8 mouse cellular contexts compared by ENCODE assay signal in genomic region chr12:86881809-86882278, GRCm38 (mm10). TPM values are rescaled to one million over a fixed set of nuclear protein-coding genes. Genes with fewer than 3 reads are reported as not detected.
A peak's percentile ranks its signal among the peaks of the same experiment; 100 is the strongest.
DNase-seq lines count a peak whose midpoint lies in the region; ATAC-seq and TF ChIP-seq lines count a peak whose summit lies in the region.

No protein-coding gene starts in this region.

- 21% methylated on average over 33 of the region's 33 CpGs for WGBS in kidney, adult 2 months
- 8% methylated on average over 33 of the region's 33 CpGs for WGBS in hindbrain, embryonic 10.5 days
- 35% methylated on average over 31 of the region's 33 CpGs for WGBS in liver, postnatal 0 days (ENCODE audit: insufficient replicate concordance)

- TF ChIP-seq EP300 in liver, postnatal 0 days (IDR thresholded peaks at IDR 0.05; ENCODE audit: low read depth), result no peak

- H3K27me3 ChIP-seq in kidney, adult 2 months (replicated peaks; ENCODE audit: control insufficient read depth, insufficient read depth, low read length), result no peaks in the 10 kb centered on the region
- H3K27me3 ChIP-seq in hindbrain, embryonic 10.5 days (ENCODE audit: insufficient read depth, poor library complexity, severe bottlenecking), result peaks cover 26% of the 10 kb centered on the region; the same call in 1 of the 2 replicates
- H3K27me3 ChIP-seq in liver, postnatal 0 days (ENCODE audit: insufficient read depth, low read length), result peaks cover 36% of the 10 kb centered on the region

- no peaks in the 10 kb centered on the region for H3K9me3 ChIP-seq in hindbrain, embryonic 10.5 days
- H3K9me3 ChIP-seq in liver, postnatal 0 days (ENCODE audit: low read length), result no peaks in the 10 kb centered on the region

- peak overlapping the region; percentile 99 for H3K27ac ChIP-seq in kidney, adult 2 months (ENCODE audit: insufficient read depth, low read depth, low read length)
- H3K27ac ChIP-seq in hindbrain, embryonic 10.5 days, result peak overlapping the region; percentile 95
- H3K27ac ChIP-seq in liver, postnatal 0 days (ENCODE audit: low read depth), result no peak overlapping the region

- DNase-seq in kidney, adult 2 months, result no peak
- DNase-seq in kidney, postnatal 25 days, result no peak
- DNase-seq in adrenal gland, postnatal 36 days, result peak; percentile 44 to 46
- DNase-seq in hindbrain, embryonic 10.5 days (ENCODE audit: low spot score), result no peak
- DNase-seq in liver, postnatal 0 days, result no peak
- no peak for DNase-seq in T-cell, adult 2 months (ENCODE audit: low spot score)
- DNase-seq in testis, postnatal 10 days (ENCODE audit: low spot score), result no peak
- no peak for DNase-seq in embryo, embryonic 10 days (ENCODE audit: low spot score)

- peaks cover 4% of the 10 kb centered on the region; the same call in 1 of the 2 replicates for H3K36me3 ChIP-seq in kidney, adult 2 months (ENCODE audit: control insufficient read depth, insufficient read depth, low read length)
- H3K36me3 ChIP-seq in hindbrain, embryonic 10.5 days, result peaks cover 17% of the 10 kb centered on the region
- no peaks in the 10 kb centered on the region for H3K36me3 ChIP-seq in liver, postnatal 0 days (replicated peaks; ENCODE audit: insufficient read depth, low read length)

- H3K4me3 ChIP-seq in kidney, adult 2 months (ENCODE audit: insufficient read depth, low read depth, low read length), result peak overlapping the region; percentile 96
- peak overlapping the region; percentile 79 for H3K4me3 ChIP-seq in hindbrain, embryonic 10.5 days
- H3K4me3 ChIP-seq in liver, postnatal 0 days (ENCODE audit: low read depth, low read length), result peak overlapping the region; percentile 74

- peak overlapping the region; percentile 87 for H3K4me2 ChIP-seq in liver, postnatal 0 days (ENCODE audit: low read depth, low read length)

- TF ChIP-seq CTCF in kidney, adult 2 months (conservative IDR thresholded peaks at IDR 0.05; ENCODE audit: insufficient read depth, insufficient read length, low read depth, low read length), result no peak
- TF ChIP-seq CTCF in liver, postnatal 0 days (IDR thresholded peaks at IDR 0.05; ENCODE audit: low read depth), result no peak

- no peak for TF ChIP-seq POLR2A in kidney, adult 2 months (IDR thresholded peaks at IDR 0.05; ENCODE audit: low read depth, low read length)

- peak overlapping the region; percentile 85 for H3K9ac ChIP-seq in liver, postnatal 0 days (replicated peaks)

- ATAC-seq in liver, postnatal 0 days, result no peak

- H3K4me1 ChIP-seq in kidney, adult 2 months (ENCODE audit: control insufficient read depth, insufficient read depth, low read length), result peaks cover 17% of the 10 kb centered on the region; the same call in 1 of the 2 replicates
- peaks cover 77% of the 10 kb centered on the region for H3K4me1 ChIP-seq in hindbrain, embryonic 10.5 days (replicated peaks)
- H3K4me1 ChIP-seq in liver, postnatal 0 days (ENCODE audit: insufficient read depth), result peaks cover 20% of the 10 kb centered on the region

RNA-seq across cellular contexts. Expression of gene Irf2bpl, which starts 2.8 kb away (rescaled TPM):
- 22.0 and 27.8 TPM in 2 replicates for polyA plus RNA-seq in kidney, adult 2 months (2012; rRNA removed)
- 10 to 100 TPM; 47.3 to 64.5 TPM for total RNA-seq in adrenal gland, postnatal 36 days (2021)
- polyA plus RNA-seq in hindbrain, embryonic 10.5 days (2016; fragmentation: Nextera tagmentation; extraction: Ambion mirVana), result 20.3 and 34.2 TPM in 2 replicates
- 5.0 and 5.3 TPM in 2 replicates for polyA plus RNA-seq in liver, postnatal 0 days (2015; fragmentation: Nextera tagmentation; extraction: Ambion mirVana)

Comparison
In these comparisons a context has a peak if more than half of its experiments do, and no peak if none do; other contexts are left out.
1. DNase-seq: peak in adrenal gland, postnatal 36 days (2 of 2); none in kidney, adult 2 months (single experiment), kidney, postnatal 25 days (0 of 2), hindbrain, embryonic 10.5 days (single experiment), liver, postnatal 0 days (single experiment), T-cell, adult 2 months (single experiment), testis, postnatal 10 days (single experiment) and embryo, embryonic 10 days (single experiment).
2. Peak in every context shown above with its lines, with median percentiles within 50 percentile points of each other: H3K4me3 ChIP-seq.